Mouse (Mus musculus) left cerebral cortex, postnatal 14 days (tissue): Measurements from ENCODE around the gene AB124611. TPM values are rescaled to one million over a fixed set of nuclear protein-coding genes. Genes with fewer than 3 reads are reported as not detected.
"Not testable (repeated sequence)": the region's sequence is repeated elsewhere in the genome, so short reads cannot be mapped to it uniquely, and the experiment has no call there.

Source experiments
- DNase-seq, 2 experiments: peaks; one replicate each; pipeline ENCODE4 v3.0.0; 2021 to 2022; ENCODE audit warnings: low spot score in 2 of 2, mixed read lengths in 1 of 2
- intact Hi-C: fragments of 180-260 bp; cut with DNase I; formaldehyde crosslinking; loops from one replicate; pipeline ENCODE4 v1.15.1; 2025
- microRNA-seq, 2 experiments: library from miRNA; unstranded; fragments of <30 nt; microRNA quantifications; one replicate each; pipeline ENCODE4 v1.2.0; 2022
- total RNA-seq, 2 experiments: library from RNA; stranded (reverse); gene quantifications; 2 replicates each; pipeline ENCODE4 v1.2.3; 2021

The AB124611 gene
- total RNA-seq, 2 experiments from 2014 or later: 0.47 TPM; not detected in 1

DNA sequence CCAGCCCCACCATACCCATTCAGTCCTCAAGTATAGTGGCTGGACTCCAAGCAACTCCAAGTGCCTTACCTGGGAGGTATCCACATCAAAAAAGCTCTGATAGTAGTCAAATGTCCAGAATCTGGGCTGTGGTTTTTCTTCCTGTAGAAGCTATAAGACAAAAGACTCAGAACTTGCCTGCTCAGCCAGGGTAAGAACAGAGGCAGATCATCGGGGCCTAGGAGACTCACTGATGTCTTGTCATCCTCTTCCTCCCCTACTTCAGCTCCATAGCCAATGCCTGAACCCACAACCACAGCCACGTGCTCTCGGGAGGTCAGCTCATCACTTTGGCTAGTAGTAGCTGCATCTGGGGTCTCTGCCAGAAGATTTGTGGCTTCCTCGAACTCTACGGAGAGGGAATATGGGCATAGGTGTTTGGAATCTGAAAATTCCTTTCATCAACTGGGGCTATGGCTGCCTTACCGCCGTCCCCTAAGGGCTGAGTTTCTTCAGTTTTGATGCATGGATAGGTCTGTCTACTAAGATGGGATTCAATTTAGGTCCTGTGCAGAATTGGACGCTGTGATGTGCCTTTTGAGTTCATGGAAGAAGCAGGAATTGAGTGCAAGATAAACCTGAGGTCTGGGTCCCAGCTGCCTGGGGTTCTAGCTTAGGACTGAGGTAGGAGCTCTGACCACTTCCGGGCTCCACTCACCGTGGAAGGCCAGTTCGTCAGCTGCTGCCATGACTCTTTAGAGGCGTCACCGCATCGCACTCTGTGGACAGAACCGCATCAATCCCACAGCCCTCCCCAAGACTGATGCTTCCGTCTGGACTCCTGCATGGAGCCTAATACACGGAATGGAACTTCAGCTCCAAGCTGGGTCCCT is 66.1 kb downstream of the AB124611 start:
- intact Hi-C loops: loop anchor here (2.0 kb wide), 1 partner anchor 45 kb away; the partner anchor contains the start of gene Carm1
- DNase-seq: no peak

DNA sequence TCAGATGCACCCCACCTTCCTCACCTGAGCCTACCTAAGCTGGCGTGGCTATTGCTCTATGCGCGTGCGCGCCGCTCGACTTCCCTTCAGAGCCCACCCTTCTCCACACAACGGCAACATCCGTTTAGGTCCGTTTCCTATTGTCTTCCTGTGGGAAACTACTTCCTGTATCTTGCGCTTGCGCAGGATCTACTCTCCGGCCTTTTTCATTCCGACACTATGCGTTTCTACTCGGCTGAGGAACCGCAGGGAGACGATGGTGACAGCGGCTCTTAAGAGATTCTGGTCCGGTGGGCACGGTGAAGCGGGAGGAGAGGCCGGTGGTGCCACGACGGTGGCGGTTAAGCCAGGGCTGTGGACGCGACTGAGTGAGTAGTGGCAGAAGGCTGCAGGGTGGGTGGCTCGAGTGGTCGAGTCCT is 66.7 kb downstream of the AB124611 start, which contains the start of the genes Timm29 and Yipf2:
Timm29 (plus strand) TSS at position 20 of the 419 bp plus-strand sequence.
Yipf2 (minus strand) TSS at position 126 of the 419 bp plus-strand sequence.
- intact Hi-C loops: loop anchor here (2.0 kb wide), 1 partner anchor 46 kb away; the partner anchor contains the start of gene Carm1
- DNase-seq: peak; percentile 95 to 98

DNA sequence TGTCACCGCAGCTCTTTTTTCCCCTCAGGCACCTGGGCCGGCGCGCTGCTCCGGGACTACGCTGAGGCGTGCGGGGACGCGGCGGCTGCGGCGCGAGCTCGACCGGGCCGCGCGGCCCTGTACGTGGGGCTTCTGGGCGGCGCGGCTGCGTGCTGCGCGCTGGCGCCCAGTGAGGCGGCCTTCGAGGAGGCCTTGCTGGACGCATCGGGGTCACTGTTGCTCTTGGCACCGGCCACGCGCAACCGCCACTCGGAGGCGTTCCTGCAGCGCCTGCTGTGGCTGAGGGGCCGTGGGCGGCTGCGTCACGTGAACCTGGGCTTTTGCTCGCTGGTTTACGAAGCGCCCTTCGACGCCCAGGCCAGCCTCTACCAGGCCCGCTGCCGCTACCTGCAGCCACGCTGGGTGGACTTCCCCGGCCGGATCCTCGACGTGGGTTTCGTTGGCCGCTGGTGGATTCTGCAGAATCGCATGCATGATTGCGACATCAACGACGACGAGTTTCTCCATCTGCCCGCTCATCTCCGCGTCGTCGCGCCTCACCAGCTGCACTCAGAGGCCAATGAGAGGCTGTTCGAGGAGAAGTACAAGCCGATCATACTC is 67.2 kb downstream of the AB124611 start:
- peak; percentile 69 to 76 for DNase-seq
- intact Hi-C loops: loop anchor here (2.0 kb wide), 1 partner anchor 46 kb away; the partner anchor contains the start of gene Carm1

DNA sequence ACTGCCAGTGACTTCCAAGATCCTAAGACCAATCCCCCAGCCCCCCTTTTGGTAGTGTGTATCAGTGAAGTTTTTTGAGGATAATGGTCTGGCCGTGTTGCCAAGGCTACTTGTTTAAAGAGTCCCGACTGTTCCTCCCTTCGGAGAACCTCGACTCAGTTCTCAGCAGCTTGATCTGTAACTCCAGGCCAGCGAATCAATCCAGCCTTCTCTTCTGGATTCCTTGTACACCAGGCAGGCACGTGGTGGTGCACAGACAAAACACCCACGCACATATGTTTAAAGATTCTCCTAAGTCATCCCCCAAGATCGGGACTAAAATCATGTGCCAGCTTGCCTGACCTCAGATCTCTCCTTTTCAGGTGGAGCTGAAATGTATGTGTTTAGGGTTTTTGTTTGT is 68.4 kb downstream of the AB124611 start:
- intact Hi-C loops: not testable (repeated sequence)
- DNase-seq: peak; percentile 52 to 76

GRCm38 (mm10) chr9:21594838-21595237 is 68.9 kb downstream of the AB124611 start:
- DNase-seq: no peak
- intact Hi-C loops: no loop called here

Small RNA genes within 50 kb of the gene (microRNA-seq; reads per million reads assigned to microRNA genes)
- 0 to 0.26 reads per million in 2 experiments for gene Mir199a-1

Other genes starting within 250 kb of the AB124611 start
- 10 to 100 TPM; 31.9 to 32.3 TPM for gene Kri1, start 238.2 kb upstream of the AB124611 start, total RNA-seq
- 10 to 100 TPM; 57.5 to 62.9 TPM for gene Cdkn2d, start 234.8 kb upstream of the AB124611 start, total RNA-seq
- 1 to 10 TPM in 1 of 2 experiments, under 1 TPM in 1; 0.13 to 2.3 TPM for gene Ap1m2, start 213.8 kb upstream of the AB124611 start, total RNA-seq
- gene Slc44a2, start 205.5 kb upstream of the AB124611 start, total RNA-seq: 10 to 100 TPM; 56.2 to 56.5 TPM
- gene Ilf3, start 158.3 kb upstream of the AB124611 start, total RNA-seq: 10 to 100 TPM; 69.8 to 78.8 TPM
- 10 to 100 TPM; 24.3 to 26.2 TPM for gene Qtrt1, start 114.3 kb upstream of the AB124611 start, total RNA-seq
- gene Dnm2, start 101.3 kb upstream of the AB124611 start, total RNA-seq: 10 to 100 TPM; 55.8 to 65.8 TPM
- gene Tmed1, start 15.9 kb upstream of the AB124611 start, total RNA-seq: 10 to 100 TPM; 15.7 to 15.8 TPM
- 10 to 100 TPM; 68.8 to 76.2 TPM for gene Carm1, start 20.7 kb downstream of the AB124611 start, total RNA-seq
- 10 to 100 TPM; 43.9 to 46.0 TPM for gene Timm29, start 66.5 kb downstream of the AB124611 start, total RNA-seq
- 10 to 100 TPM; 17.5 to 19.2 TPM for gene Yipf2, start 66.7 kb downstream of the AB124611 start, total RNA-seq
- gene Smarca4, start 90.0 kb downstream of the AB124611 start, total RNA-seq: 100 to 1,000 TPM; 129 TPM
- gene Ldlr, start 197.3 kb downstream of the AB124611 start, total RNA-seq: 10 to 100 TPM; 13.5 to 16.7 TPM
- gene Spc24, start 234.1 kb downstream of the AB124611 start, total RNA-seq: 1 to 10 TPM; 2.6 to 2.7 TPM